Mouse (Mus musculus): Measurements from ENCODE around the gene Cyp19a1.

DNA sequence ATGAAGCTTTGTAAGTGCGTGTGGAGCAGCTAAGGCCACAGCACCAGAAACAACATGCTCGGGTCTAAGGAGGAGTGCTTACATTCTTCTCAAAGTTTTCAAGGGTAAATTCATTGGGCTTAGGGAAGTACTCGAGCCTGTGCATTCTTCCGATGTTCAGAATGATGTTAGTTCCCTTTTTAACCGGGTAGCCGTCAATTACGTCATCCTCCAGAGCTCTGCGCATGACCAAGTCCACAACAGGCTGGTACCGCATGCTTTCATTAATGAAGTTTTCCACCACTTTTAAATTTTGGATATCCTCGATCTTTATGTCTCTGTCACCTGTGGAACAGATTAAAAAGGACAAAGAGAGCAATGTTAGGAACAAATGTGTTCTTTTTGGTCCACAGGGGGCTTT is 99.5 kb downstream of the Cyp19a1 start:
- TF ChIP-seq POLR2A (IDR thresholded peaks at IDR 0.05; ENCODE audit: borderline replicate concordance, extremely low read depth, low read depth, low read length): no peak
- TF ChIP-seq CTCF (IDR thresholded peaks at IDR 0.05; ENCODE audit: insufficient read depth, low read length): no peak

Measured in lung, adult 2 months (tissue).